Mouse (Mus musculus): Measurements from ENCODE around the gene Nhlrc1.

GRCm38 (mm10) chr13:47014334-47015194, at the start of gene Nhlrc1:
- TF ChIP-seq CTCF (IDR thresholded peaks at IDR 0.05 in 2 of 3, conservative IDR thresholded peaks at IDR 0.05 in 1 of 3; ENCODE audit: control insufficient read depth in 1 of 3, insufficient read depth in 1 of 3, low read depth in 2 of 3, low read length in 3 of 3, poor library complexity in 1 of 3, severe bottlenecking in 1 of 3) = peak in 2 of 3 experiments; percentile 38 to 47; a peak in 4 of 6 replicates
- no peak for TF ChIP-seq GATA1 (IDR thresholded peaks at IDR 0.05; ENCODE audit: low read depth, low read length)
- no peak for TF ChIP-seq HCFC1 (IDR thresholded peaks at IDR 0.05; ENCODE audit: low read depth, low read length)
- TF ChIP-seq POLR2AphosphoS5 (IDR thresholded peaks at IDR 0.05; ENCODE audit: borderline replicate concordance, low read depth, low read length) = no peak
- no peak for TF ChIP-seq USF1 (IDR thresholded peaks at IDR 0.05; ENCODE audit: low read depth, low read length)
- TF ChIP-seq ZC3H11A (IDR thresholded peaks at IDR 0.05; ENCODE audit: low read depth, low read length) = no peak
- TF ChIP-seq NELFE (IDR thresholded peaks at IDR 0.05; ENCODE audit: low read depth, low read length) = no peak
- TF ChIP-seq POLR2A (IDR thresholded peaks at IDR 0.05; ENCODE audit: control insufficient read depth in 1 of 2, insufficient read depth in 1 of 2, low read depth in 1 of 2, low read length in 2 of 2, poor library complexity in 1 of 2) = no peak
- no peak for TF ChIP-seq UBTF (IDR thresholded peaks at IDR 0.05; ENCODE audit: borderline replicate concordance, insufficient read depth, low read depth, low read length)
- no peak for TF ChIP-seq TCF12 (IDR thresholded peaks at IDR 0.05; ENCODE audit: low read depth, low read length)
- TF ChIP-seq ZNF384 (IDR thresholded peaks at IDR 0.05; ENCODE audit: low read depth, low read length) = no peak
- TF ChIP-seq GABPA (IDR thresholded peaks at IDR 0.05; ENCODE audit: low read depth, low read length) = no peak
- no peak for TF ChIP-seq MAX (IDR thresholded peaks at IDR 0.05; ENCODE audit: low read length)
- TF ChIP-seq MYB (IDR thresholded peaks at IDR 0.05; ENCODE audit: low read depth, low read length) = no peak

All from MEL (cell line).